Mouse (Mus musculus): Measurements from ENCODE around the gene Gm20388.

DNA sequence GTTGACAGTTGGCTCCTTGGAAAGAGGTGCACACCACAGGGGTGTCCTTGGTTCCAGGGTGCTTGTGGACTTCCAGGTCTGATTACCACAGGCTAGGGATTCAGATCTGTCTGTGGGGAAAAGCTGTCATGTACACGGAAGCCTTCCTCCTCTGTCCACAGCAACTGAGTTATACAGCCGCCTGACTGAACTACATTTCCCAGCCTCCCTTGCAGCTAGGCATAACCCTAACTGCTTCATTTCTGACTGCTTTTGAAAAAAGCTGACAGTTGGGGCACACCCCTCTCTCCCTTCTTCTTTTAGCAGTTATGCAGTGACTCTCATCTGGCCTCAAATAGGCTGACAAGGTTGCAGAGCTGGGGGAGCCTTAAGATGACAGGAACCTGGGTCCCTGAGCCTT lies 901.3 kb downstream of the Gm20388 start:
- no peak for TF ChIP-seq CTCF (IDR thresholded peaks at IDR 0.05; ENCODE audit: low read depth)
- no peak for TF ChIP-seq EP300 (IDR thresholded peaks at IDR 0.05; ENCODE audit: low read depth)

Measured in liver, embryonic 14.5 days (tissue).